Mouse (Mus musculus): ENCODE results near the gene Tspan33. TPM values are rescaled to one million over a fixed set of nuclear protein-coding genes. Genes with fewer than 3 reads are reported as not detected.
"Not testable (repeated sequence)": the region's sequence is repeated elsewhere in the genome, so short reads cannot be mapped to it uniquely, and the experiment has no call there.

Tspan33 gene
- total RNA-seq, 1 experiment, result 5.7 TPM

- Histone ChIP-seq H3K9ac (ENCODE audit: insufficient read depth, low read depth, low read length, poor library complexity, severe bottlenecking) (no peak overlapping the region), H3K9me3 (ENCODE audit: control insufficient read depth, insufficient read depth, low read depth, low read length) (no peaks in the 10 kb centered on the region), H3K4me1 (ENCODE audit: control insufficient read depth in 2 of 2, insufficient read depth in 2 of 2, low read length in 2 of 2, poor library complexity in 1 of 2) (peaks cover 3 to 15% of the 10 kb centered on the region in 2 experiments; a peak in 2 of 4 replicates), H3K4me3 (ENCODE audit: insufficient read depth in 1 of 2, low read depth in 1 of 2, low read length in 2 of 2, poor library complexity in 1 of 2, severe bottlenecking in 1 of 2) (no peak overlapping the region), H3K27ac (ENCODE audit: insufficient read depth, low read depth, low read length, poor library complexity, severe bottlenecking) (no peak overlapping the region), H3K36me3 (ENCODE audit: control insufficient read depth, insufficient read depth, low read length, poor library complexity, severe bottlenecking) (no peaks in the 10 kb centered on the region)
- DNase-seq (ENCODE audit: low read depth, low spot score), result no peak
- no peak for TF ChIP-seq ZC3H11A (IDR thresholded peaks at IDR 0.05; ENCODE audit: borderline replicate concordance, low read depth, low read length)
- in situ Hi-C loops (cut with MboI; ENCODE audit: low sequenced_read_pairs in 2 of 2, unreplicated experiment in 2 of 2), result no loop called here
Measured at GRCm38 (mm10) chr6:29671741-29672140, 22.3 kb upstream of the Tspan33 start.

- H3K4me1 ChIP-seq (ENCODE audit: control insufficient read depth in 2 of 2, insufficient read depth in 2 of 2, low read length in 2 of 2, poor library complexity in 1 of 2), result peaks cover 3 to 15% of the 10 kb centered on the region in 2 experiments; a peak in 2 of 4 replicates
- in situ Hi-C loops (cut with MboI; ENCODE audit: low sequenced_read_pairs in 2 of 2, unreplicated experiment in 2 of 2), result no loop called here
- TF ChIP-seq HCFC1 (IDR thresholded peaks at IDR 0.05; ENCODE audit: borderline replicate concordance, insufficient read depth, low read length) (no peak), MAFK (IDR thresholded peaks at IDR 0.05; ENCODE audit: insufficient read depth, low read depth, low read length) (no peak), ZNF384 (IDR thresholded peaks at IDR 0.05; ENCODE audit: low read depth, low read length) (no peak), ZC3H11A (IDR thresholded peaks at IDR 0.05; ENCODE audit: borderline replicate concordance, low read depth, low read length) (no peak), CHD2 (IDR thresholded peaks at IDR 0.05; ENCODE audit: low read depth, low read length) (no peak)
- DNase-seq (ENCODE audit: low read depth, low spot score), result peak; percentile 21
- H3K9me3 ChIP-seq (ENCODE audit: control insufficient read depth, insufficient read depth, low read depth, low read length), result no peaks in the 10 kb centered on the region
- H3K9ac ChIP-seq (ENCODE audit: insufficient read depth, low read depth, low read length, poor library complexity, severe bottlenecking), result no peak overlapping the region
- H3K27ac ChIP-seq (ENCODE audit: insufficient read depth, low read depth, low read length, poor library complexity, severe bottlenecking), result no peak overlapping the region
- no peak overlapping the region for H3K4me3 ChIP-seq (ENCODE audit: insufficient read depth in 1 of 2, low read depth in 1 of 2, low read length in 2 of 2, poor library complexity in 1 of 2, severe bottlenecking in 1 of 2)
- H3K36me3 ChIP-seq (ENCODE audit: control insufficient read depth, insufficient read depth, low read length, poor library complexity, severe bottlenecking), result no peaks in the 10 kb centered on the region
Measured at GRCm38 (mm10) chr6:29672563-29673411, 21.2 kb upstream of the Tspan33 start.

GRCm38 (mm10) chr6:29673739-29674138, 20.3 kb upstream of the Tspan33 start:
- Histone ChIP-seq H3K27ac (ENCODE audit: insufficient read depth, low read depth, low read length, poor library complexity, severe bottlenecking) (no peak overlapping the region), H3K9me3 (ENCODE audit: control insufficient read depth, insufficient read depth, low read depth, low read length) (no peaks in the 10 kb centered on the region), H3K36me3 (ENCODE audit: control insufficient read depth, insufficient read depth, low read length, poor library complexity, severe bottlenecking) (no peaks in the 10 kb centered on the region), H3K4me1 (ENCODE audit: control insufficient read depth in 2 of 2, insufficient read depth in 2 of 2, low read length in 2 of 2, poor library complexity in 1 of 2) (peaks cover 3 to 15% of the 10 kb centered on the region in 2 experiments; a peak in 2 of 4 replicates), H3K4me3 (ENCODE audit: insufficient read depth in 1 of 2, low read depth in 1 of 2, low read length in 2 of 2, poor library complexity in 1 of 2, severe bottlenecking in 1 of 2) (no peak overlapping the region), H3K9ac (ENCODE audit: insufficient read depth, low read depth, low read length, poor library complexity, severe bottlenecking) (no peak overlapping the region)
- TF ChIP-seq ZC3H11A (IDR thresholded peaks at IDR 0.05; ENCODE audit: borderline replicate concordance, low read depth, low read length) (no peak), HCFC1 (IDR thresholded peaks at IDR 0.05; ENCODE audit: borderline replicate concordance, insufficient read depth, low read length) (no peak), MAFK (IDR thresholded peaks at IDR 0.05; ENCODE audit: insufficient read depth, low read depth, low read length) (no peak), ZNF384 (IDR thresholded peaks at IDR 0.05; ENCODE audit: low read depth, low read length) (no peak), CHD2 (IDR thresholded peaks at IDR 0.05; ENCODE audit: low read depth, low read length) (no peak)
- in situ Hi-C loops (cut with MboI; ENCODE audit: low sequenced_read_pairs in 2 of 2, unreplicated experiment in 2 of 2), result no loop called here
- DNase-seq (ENCODE audit: low read depth, low spot score), result no peak

GRCm38 (mm10) chr6:29679947-29680550, 14.0 kb upstream of the Tspan33 start:
- in situ Hi-C loops (cut with MboI; ENCODE audit: low sequenced_read_pairs in 2 of 2, unreplicated experiment in 2 of 2); DNase-seq (ENCODE audit: low read depth, low spot score); H3K36me3 ChIP-seq (ENCODE audit: control insufficient read depth, insufficient read depth, low read length, poor library complexity, severe bottlenecking); H3K9ac ChIP-seq (ENCODE audit: insufficient read depth, low read depth, low read length, poor library complexity, severe bottlenecking); H3K4me1 ChIP-seq (ENCODE audit: control insufficient read depth in 2 of 2, insufficient read depth in 2 of 2, low read length in 2 of 2, poor library complexity in 1 of 2); H3K4me3 ChIP-seq (ENCODE audit: insufficient read depth in 1 of 2, low read depth in 1 of 2, low read length in 2 of 2, poor library complexity in 1 of 2, severe bottlenecking in 1 of 2); H3K9me3 ChIP-seq (ENCODE audit: control insufficient read depth, insufficient read depth, low read depth, low read length); H3K27ac ChIP-seq (ENCODE audit: insufficient read depth, low read depth, low read length, poor library complexity, severe bottlenecking): not testable (repeated sequence)

- H3K9ac ChIP-seq (ENCODE audit: insufficient read depth, low read depth, low read length, poor library complexity, severe bottlenecking), result no peak overlapping the region
- in situ Hi-C loops (cut with MboI; ENCODE audit: low sequenced_read_pairs in 2 of 2, unreplicated experiment in 2 of 2), result no loop called here
- no peak for DNase-seq (ENCODE audit: low read depth, low spot score)
- no peaks in the 10 kb centered on the region for H3K36me3 ChIP-seq (ENCODE audit: control insufficient read depth, insufficient read depth, low read length, poor library complexity, severe bottlenecking)
- H3K27ac ChIP-seq (ENCODE audit: insufficient read depth, low read depth, low read length, poor library complexity, severe bottlenecking), result no peak overlapping the region
- TF ChIP-seq HCFC1 (IDR thresholded peaks at IDR 0.05; ENCODE audit: borderline replicate concordance, insufficient read depth, low read length) (no peak), ZNF384 (IDR thresholded peaks at IDR 0.05; ENCODE audit: low read depth, low read length) (no peak), MAFK (IDR thresholded peaks at IDR 0.05; ENCODE audit: insufficient read depth, low read depth, low read length) (no peak), CHD2 (IDR thresholded peaks at IDR 0.05; ENCODE audit: low read depth, low read length) (no peak), ZC3H11A (IDR thresholded peaks at IDR 0.05; ENCODE audit: borderline replicate concordance, low read depth, low read length) (no peak)
- H3K4me1 ChIP-seq (ENCODE audit: control insufficient read depth in 2 of 2, insufficient read depth in 2 of 2, low read length in 2 of 2, poor library complexity in 1 of 2), result no peaks in the 10 kb centered on the region
- H3K9me3 ChIP-seq (ENCODE audit: control insufficient read depth, insufficient read depth, low read depth, low read length), result no peaks in the 10 kb centered on the region
- no peak overlapping the region for H3K4me3 ChIP-seq (ENCODE audit: insufficient read depth in 1 of 2, low read depth in 1 of 2, low read length in 2 of 2, poor library complexity in 1 of 2, severe bottlenecking in 1 of 2)
Measured at GRCm38 (mm10) chr6:29681853-29682252, 12.2 kb upstream of the Tspan33 start.
